Mouse (Mus musculus) MEL (cell line): Measurements from ENCODE around the gene Cd247. TPM values are rescaled to one million over a fixed set of nuclear protein-coding genes. Genes with fewer than 3 reads are reported as not detected.

Experiments used
- DNase-seq: peaks from one replicate; pipeline ENCODE4 v3.0.0; 2011; ENCODE audit warnings: low read depth, low spot score
- H3K27ac ChIP-seq: 2 replicates; pipeline ENCODE4 v1.5.1; 2012; ENCODE audit warnings: low read depth, mild to moderate bottlenecking, control low read depth, low read length, moderate library complexity; ENCODE audit not compliant: control insufficient read depth
- H3K27me3 ChIP-seq, 2 experiments: fragments of 150-350 bp in 1 of 2; sonication (generic) in 1 of 2; 2 replicates each; pipeline ENCODE4 v1.6.1; 2012; ENCODE audit warnings: low read length in 2 of 2, mild to moderate bottlenecking in 2 of 2, improper control_type of control experiment in 1 of 2, moderate library complexity in 1 of 2; ENCODE audit not compliant: insufficient read depth in 2 of 2, control insufficient read depth in 1 of 2
- H3K36me3 ChIP-seq, 2 experiments: 2 replicates each; pipeline ENCODE4 v1.6.1; 2012 to 2014; ENCODE audit warnings: low read length in 2 of 2, improper control_type of control experiment in 1 of 2, inconsistent platforms in 1 of 2, mild to moderate bottlenecking in 1 of 2; ENCODE audit not compliant: insufficient read depth in 2 of 2, control insufficient read depth in 1 of 2
- H3K4me1 ChIP-seq, 2 experiments: fragments of 150-350 bp in 1 of 2; sonication (generic) in 1 of 2; 2 replicates each; pipeline ENCODE4 v1.6.1; 2012; ENCODE audit warnings: low read length in 2 of 2, improper control_type of control experiment in 1 of 2, mild to moderate bottlenecking in 1 of 2; ENCODE audit not compliant: insufficient read depth in 2 of 2, control insufficient read depth in 1 of 2
- H3K4me3 ChIP-seq, 2 experiments: fragments of 150-350 bp in 1 of 2; sonication (generic) in 1 of 2; 2 replicates each; pipeline ENCODE4 v1.5.1; 2012; ENCODE audit warnings: low read depth in 2 of 2, low read length in 2 of 2, mild to moderate bottlenecking in 2 of 2, moderate library complexity in 2 of 2, control low read depth in 1 of 2, improper control_type of control experiment in 1 of 2; ENCODE audit not compliant: control insufficient read depth in 1 of 2, insufficient read depth in 1 of 2
- H3K79me2 ChIP-seq: 2 replicates; pipeline ENCODE4 v1.6.1; 2012; ENCODE audit warnings: mild to moderate bottlenecking, low read length, moderate library complexity; ENCODE audit not compliant: control insufficient read depth, poor library complexity, insufficient read depth
- H3K9ac ChIP-seq: 2 replicates; pipeline ENCODE4 v1.6.1; 2012; ENCODE audit warnings: low read depth, mild to moderate bottlenecking, control low read depth, low read length, moderate library complexity; ENCODE audit not compliant: control insufficient read depth, poor library complexity, severe bottlenecking
- H3K9me3 ChIP-seq: fragments of 150-350 bp; sonication (generic); replicated peaks from 2 replicates; pipeline ENCODE4 v1.6.1; 2012; ENCODE audit warnings: mild to moderate bottlenecking, low read length, improper control_type of control experiment, moderate library complexity; ENCODE audit not compliant: insufficient read depth
- CHD1 ChIP-seq: IDR thresholded peaks from 2 replicates; pipeline ENCODE4 v1.6.1; 2012; ENCODE audit warnings: low read depth, mild to moderate bottlenecking, inconsistent platforms, low read length, improper control_type of control experiment
- CTCF ChIP-seq, 3 experiments: IDR thresholded peaks in 2 of 3; conservative IDR thresholded peaks in 1 of 3; 2 replicates each; pipeline ENCODE4 v1.5.1; 2011 to 2012; ENCODE audit warnings: low read length in 3 of 3, low read depth in 2 of 3, mild to moderate bottlenecking in 2 of 3, improper control_type of control experiment in 1 of 3, inconsistent platforms in 1 of 3, mixed read lengths in 1 of 3, moderate library complexity in 1 of 3; ENCODE audit not compliant: control insufficient read depth in 1 of 3, insufficient read depth in 1 of 3, poor library complexity in 1 of 3, severe bottlenecking in 1 of 3
- ETS1 ChIP-seq: IDR thresholded peaks from 2 replicates; pipeline ENCODE4 v1.6.1; 2012; ENCODE audit warnings: low read depth, mild to moderate bottlenecking, inconsistent platforms, low read length, improper control_type of control experiment, moderate library complexity
- GABPA ChIP-seq: IDR thresholded peaks from 2 replicates; pipeline ENCODE4 v1.6.1; 2012; ENCODE audit warnings: low read depth, mild to moderate bottlenecking, inconsistent platforms, low read length, improper control_type of control experiment, moderate library complexity
- GATA1 ChIP-seq: IDR thresholded peaks from 2 replicates; pipeline ENCODE4 v1.6.1; 2011; ENCODE audit warnings: low read depth, low read length, improper control_type of control experiment
- POLR2A ChIP-seq, 2 experiments: IDR thresholded peaks; 2 replicates each; pipeline ENCODE4 v1.6.1; 2011 to 2012; ENCODE audit warnings: low read length in 2 of 2, mild to moderate bottlenecking in 2 of 2, control low read depth in 1 of 2, improper control_type of control experiment in 1 of 2, low read depth in 1 of 2, moderate library complexity in 1 of 2; ENCODE audit not compliant: control insufficient read depth in 1 of 2, insufficient read depth in 1 of 2, poor library complexity in 1 of 2
- POLR2AphosphoS2 ChIP-seq: IDR thresholded peaks from 2 replicates; pipeline ENCODE4 v1.6.1; 2011; ENCODE audit warnings: low read length, improper control_type of control experiment
- RAD21 ChIP-seq: IDR thresholded peaks from 2 replicates; pipeline ENCODE4 v1.6.1; 2011; ENCODE audit warnings: mild to moderate bottlenecking, low read depth, low read length, improper control_type of control experiment
- SMC3 ChIP-seq: IDR thresholded peaks from 2 replicates; pipeline ENCODE4 v1.6.1; 2011; ENCODE audit warnings: low read depth, low read length, improper control_type of control experiment
- TAL1 ChIP-seq: IDR thresholded peaks from 2 replicates; pipeline ENCODE4 v1.6.1; 2012; ENCODE audit warnings: mild to moderate bottlenecking, inconsistent platforms, low read length, moderate library complexity, mixed read lengths
- TCF12 ChIP-seq: IDR thresholded peaks from 2 replicates; pipeline ENCODE4 v1.6.1; 2014; ENCODE audit warnings: low read depth, mild to moderate bottlenecking, inconsistent platforms, low read length, improper control_type of control experiment, moderate library complexity
- USF1 ChIP-seq: IDR thresholded peaks from 2 replicates; pipeline ENCODE4 v1.6.1; 2014; ENCODE audit warnings: low read depth, mild to moderate bottlenecking, inconsistent platforms, low read length, improper control_type of control experiment, moderate library complexity
- USF2 ChIP-seq, 2 experiments: IDR thresholded peaks; 2 replicates each; pipeline ENCODE4 v1.6.1; 2011 to 2012; ENCODE audit warnings: improper control_type of control experiment in 2 of 2, low read length in 2 of 2, borderline replicate concordance in 1 of 2, inconsistent platforms in 1 of 2, low read depth in 1 of 2, mild to moderate bottlenecking in 1 of 2; ENCODE audit not compliant: insufficient read depth in 1 of 2
- ZC3H11A ChIP-seq: IDR thresholded peaks from 2 replicates; pipeline ENCODE4 v1.6.1; 2012; ENCODE audit warnings: low read depth, mild to moderate bottlenecking, inconsistent platforms, low read length, improper control_type of control experiment
- ZKSCAN1 ChIP-seq: IDR thresholded peaks from 2 replicates; pipeline ENCODE4 v1.6.1; 2012; ENCODE audit warnings: low read depth, mild to moderate bottlenecking, inconsistent platforms, low read length, improper control_type of control experiment, moderate library complexity
- polyA plus RNA-seq, 2 experiments: library from polyadenylated mRNA; stranded (reverse) in 1 of 2; unstranded in 1 of 2; fragments of >175 nt in 1 of 2; fragments of >200 nt in 1 of 2; gene quantifications; 2 replicates each; pipeline versions ENCODE4 v1.2.1 to v1.2.4; 2012; ENCODE audit warnings: low replicate concordance in 2 of 2, low read depth in 1 of 2; ENCODE audit not compliant: insufficient read length in 2 of 2, insufficient read depth in 1 of 2, missing spikeins in 1 of 2
- total RNA-seq: library from RNA; depleted of rRNA; stranded (reverse); fragments of 300-350 nt; gene quantifications from 2 replicates; pipeline ENCODE4 v1.2.3, GENCODE M21; 2012

Gene Cd247
- total and polyA plus RNA-seq, 3 experiments: 1.3 to 1.7 TPM; not detected in 1

GRCm38 (mm10) chr1:165858356-165858755, 69.9 kb downstream of the Cd247 start:
- H3K9ac ChIP-seq: no peak overlapping the region
- no peak overlapping the region for H3K4me3 ChIP-seq
- peaks cover under 1 to 3% of the 10 kb centered on the region in 2 experiments; a peak in 3 of 4 replicates for H3K4me1 ChIP-seq
- no peaks in the 10 kb centered on the region for H3K9me3 ChIP-seq
- peaks cover 0 to 7% of the 10 kb centered on the region in 2 experiments; a peak in 2 of 4 replicates for H3K36me3 ChIP-seq
- no peaks in the 10 kb centered on the region for H3K27me3 ChIP-seq
- no peaks in the 10 kb centered on the region for H3K79me2 ChIP-seq
- peak; percentile 25 for TF ChIP-seq RAD21
- TF ChIP-seq CTCF (IDR thresholded peaks at IDR 0.05 in 2 of 3, conservative IDR thresholded peaks at IDR 0.05 in 1 of 3; ENCODE audit: control insufficient read depth in 1 of 3, insufficient read depth in 1 of 3, low read depth in 2 of 3, low read length in 3 of 3, poor library complexity in 1 of 3, severe bottlenecking in 1 of 3): peak; percentile 32 to 52 (median 47)
- no peak for TF ChIP-seq POLR2A (IDR thresholded peaks at IDR 0.05; ENCODE audit: control insufficient read depth in 1 of 2, insufficient read depth in 1 of 2, low read depth in 1 of 2, low read length in 2 of 2, poor library complexity in 1 of 2)
- TF ChIP-seq USF2 (IDR thresholded peaks at IDR 0.05; ENCODE audit: borderline replicate concordance in 1 of 2, insufficient read depth in 1 of 2, low read depth in 1 of 2, low read length in 2 of 2): no peak
- TF ChIP-seq GABPA: no peak
- peak; percentile 57 for TF ChIP-seq SMC3
- TF ChIP-seq TCF12: no peak
- no peak overlapping the region for H3K27ac ChIP-seq
- DNase-seq: no peak

- H3K36me3 ChIP-seq: peaks cover 0 to 12% of the 10 kb centered on the region in 2 experiments; a peak in 2 of 4 replicates
- no peak overlapping the region for H3K4me3 ChIP-seq
- no peak overlapping the region for H3K27ac ChIP-seq
- peaks cover 2 to 11% of the 10 kb centered on the region in 2 experiments; a peak in 3 of 4 replicates for H3K4me1 ChIP-seq
- H3K27me3 ChIP-seq: no peaks in the 10 kb centered on the region
- H3K9ac ChIP-seq: no peak overlapping the region
- DNase-seq: no peak
- no peak for TF ChIP-seq ZC3H11A
- TF ChIP-seq ZKSCAN1: no peak
- no peak for TF ChIP-seq CTCF (IDR thresholded peaks at IDR 0.05 in 2 of 3, conservative IDR thresholded peaks at IDR 0.05 in 1 of 3; ENCODE audit: control insufficient read depth in 1 of 3, insufficient read depth in 1 of 3, low read depth in 2 of 3, low read length in 3 of 3, poor library complexity in 1 of 3, severe bottlenecking in 1 of 3)
- no peak for TF ChIP-seq CHD1
- no peak for TF ChIP-seq POLR2A (IDR thresholded peaks at IDR 0.05; ENCODE audit: control insufficient read depth in 1 of 2, insufficient read depth in 1 of 2, low read depth in 1 of 2, low read length in 2 of 2, poor library complexity in 1 of 2)
- no peak for TF ChIP-seq POLR2AphosphoS2
- no peak for TF ChIP-seq USF2 (IDR thresholded peaks at IDR 0.05; ENCODE audit: borderline replicate concordance in 1 of 2, insufficient read depth in 1 of 2, low read depth in 1 of 2, low read length in 2 of 2)
- no peak for TF ChIP-seq GATA1
- TF ChIP-seq TAL1: no peak
- TF ChIP-seq ETS1: no peak
- TF ChIP-seq USF1: no peak
- TF ChIP-seq, all 39 proteins: peak for 0
- no peaks in the 10 kb centered on the region for H3K9me3 ChIP-seq
- H3K79me2 ChIP-seq: peaks cover 2% of the 10 kb centered on the region; the same call in 1 of the 2 replicates
Observed at GRCm38 (mm10) chr1:165860373-165861234, 72.1 kb downstream of the Cd247 start.
